Mouse (Mus musculus): ENCODE results near the gene Odf4.
"Not testable (repeated sequence)": the region's sequence is repeated elsewhere in the genome, so short reads cannot be mapped to it uniquely, and the experiment has no call there.

The Odf4 gene

DNA sequence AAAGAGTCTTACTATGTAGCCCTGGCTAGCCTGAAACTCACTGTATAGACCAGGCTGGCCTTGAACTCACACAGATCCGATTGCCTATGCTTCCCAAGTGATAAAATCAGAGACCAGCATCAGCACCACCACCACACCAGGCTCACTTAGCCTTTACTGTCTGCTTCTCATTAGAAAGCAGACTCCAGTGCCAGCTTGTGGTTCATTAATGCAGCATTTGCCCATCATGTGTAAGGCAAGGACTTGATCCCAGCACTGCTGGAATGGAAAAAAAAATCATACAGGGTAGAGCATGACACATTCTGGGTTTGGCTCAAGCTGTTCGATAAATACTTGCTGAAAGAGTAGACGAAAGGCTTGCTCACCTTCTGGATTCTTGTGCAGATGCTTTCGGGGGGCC is 19.1 kb upstream of the Odf4 start:
- no peak for DNase-seq

DNA sequence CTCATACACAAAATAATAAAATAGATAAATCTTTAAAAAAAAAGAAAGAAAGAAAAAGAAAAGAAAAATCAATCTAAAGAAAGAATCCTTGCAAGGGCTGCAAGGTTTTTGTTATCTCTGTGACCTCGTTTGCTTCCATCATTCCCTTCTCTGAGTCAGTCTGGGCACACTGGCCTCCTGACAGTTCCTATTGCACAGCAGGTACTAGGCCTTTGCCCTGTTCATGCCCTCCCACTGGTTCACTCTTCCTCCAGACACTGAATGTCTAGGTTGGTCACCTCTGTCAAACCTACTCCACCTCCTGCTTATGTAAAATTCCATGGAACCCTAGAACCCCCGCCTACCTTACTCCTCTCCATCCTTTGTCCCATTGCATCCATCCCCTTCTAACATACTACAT is 18.4 kb upstream of the Odf4 start:
- no peak for DNase-seq

DNA sequence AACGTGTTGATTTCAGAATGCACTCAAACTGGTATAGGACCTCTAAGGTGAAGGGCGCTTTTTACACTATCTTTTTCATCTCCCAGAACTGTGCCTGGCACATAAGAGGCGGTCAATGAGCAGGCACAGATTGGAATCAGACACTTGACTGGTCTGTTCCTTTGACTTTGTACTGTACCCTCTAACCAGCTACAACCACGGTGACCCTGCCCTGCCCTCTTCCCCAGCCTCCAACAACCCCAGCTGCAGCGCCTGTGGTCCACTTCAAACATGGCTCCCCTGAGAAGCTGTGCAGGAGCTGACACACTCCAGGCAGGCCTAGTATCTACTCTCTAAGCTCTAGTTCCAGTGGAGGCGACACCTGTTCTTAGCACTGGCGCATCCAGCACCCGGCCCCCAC is 15.8 kb upstream of the Odf4 start:
- DNase-seq, result peak; percentile 65

DNA sequence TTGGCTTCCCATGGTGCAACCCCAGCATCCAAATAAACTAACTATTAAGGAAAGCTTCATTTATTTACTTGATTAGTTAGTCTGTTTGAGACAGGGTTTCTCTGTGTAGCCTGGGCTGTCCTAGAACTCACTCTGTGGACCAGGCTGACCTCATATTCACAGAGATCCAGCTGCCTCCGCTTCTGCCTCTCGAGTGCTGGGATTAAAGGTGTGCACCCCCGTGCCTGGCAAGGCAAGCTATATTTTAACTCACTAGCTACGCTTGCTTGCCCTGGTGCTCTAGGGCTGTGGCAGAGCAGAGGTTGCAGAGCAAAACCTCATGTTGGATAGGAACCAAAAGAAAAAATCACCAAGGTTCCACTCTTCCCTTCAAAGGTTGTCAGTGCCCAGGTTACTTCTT is 13.6 kb upstream of the Odf4 start:
- DNase-seq, result peak; percentile 90

DNA sequence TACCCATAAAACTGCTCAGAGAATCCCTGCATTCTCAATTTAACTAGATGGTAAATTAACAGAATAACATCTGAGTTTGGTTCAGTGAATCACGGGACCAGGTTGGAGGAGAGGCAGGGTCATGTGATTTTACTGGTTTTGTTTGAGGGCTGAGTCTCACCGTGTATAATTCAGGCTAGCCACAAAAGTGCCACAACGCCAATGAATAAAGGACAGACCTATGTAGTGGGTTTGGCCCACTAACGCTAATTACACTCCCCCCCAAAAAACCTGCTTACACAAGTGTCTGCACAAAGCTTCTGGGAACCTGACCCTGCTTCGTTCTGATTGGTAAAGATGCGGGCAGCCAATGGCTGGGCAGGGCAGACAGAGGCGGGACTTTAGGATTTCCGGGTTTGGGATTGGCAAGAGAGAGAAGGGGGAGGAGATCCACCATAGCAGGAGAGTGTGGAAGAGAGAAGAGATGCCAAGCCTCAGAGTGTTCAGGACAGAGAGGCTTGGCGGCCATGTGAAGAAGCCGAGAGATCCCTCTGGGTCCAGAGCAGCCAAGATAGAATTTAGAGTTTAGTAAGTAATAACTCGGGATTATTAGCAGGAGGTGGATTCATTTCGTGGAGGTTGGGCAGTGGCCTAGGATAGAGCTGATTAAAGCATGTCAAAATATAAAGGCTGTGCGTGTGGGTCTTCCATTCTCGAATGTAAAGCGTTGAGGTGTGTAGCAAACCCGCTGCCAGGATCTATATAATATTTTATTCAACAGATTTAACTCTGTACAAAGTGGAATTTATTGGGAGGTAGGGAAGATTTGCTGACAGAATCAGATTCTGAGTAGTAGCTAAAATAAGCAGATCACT is 12.8 kb upstream of the Odf4 start:
- DNase-seq, result peak; percentile 94

DNA sequence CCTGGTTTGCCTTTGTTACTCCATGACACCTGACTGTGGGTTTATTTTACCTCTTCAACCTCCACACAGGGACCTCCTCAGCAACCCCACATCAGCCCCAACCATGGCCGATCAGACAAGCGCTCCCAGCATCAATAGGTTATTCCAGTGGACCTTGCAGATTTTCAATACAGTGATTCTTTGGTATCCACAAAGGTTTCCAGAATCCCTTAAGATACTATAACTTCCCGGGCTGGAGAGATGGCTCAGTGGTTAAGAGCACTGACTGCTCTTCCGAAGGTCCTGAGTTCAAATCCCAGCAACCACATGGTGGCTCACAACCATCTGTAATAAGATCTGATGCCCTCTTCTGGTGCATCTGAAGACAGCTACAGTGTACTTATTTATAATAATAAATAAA is 10.1 kb upstream of the Odf4 start:
- not testable (repeated sequence) for DNase-seq

DNA sequence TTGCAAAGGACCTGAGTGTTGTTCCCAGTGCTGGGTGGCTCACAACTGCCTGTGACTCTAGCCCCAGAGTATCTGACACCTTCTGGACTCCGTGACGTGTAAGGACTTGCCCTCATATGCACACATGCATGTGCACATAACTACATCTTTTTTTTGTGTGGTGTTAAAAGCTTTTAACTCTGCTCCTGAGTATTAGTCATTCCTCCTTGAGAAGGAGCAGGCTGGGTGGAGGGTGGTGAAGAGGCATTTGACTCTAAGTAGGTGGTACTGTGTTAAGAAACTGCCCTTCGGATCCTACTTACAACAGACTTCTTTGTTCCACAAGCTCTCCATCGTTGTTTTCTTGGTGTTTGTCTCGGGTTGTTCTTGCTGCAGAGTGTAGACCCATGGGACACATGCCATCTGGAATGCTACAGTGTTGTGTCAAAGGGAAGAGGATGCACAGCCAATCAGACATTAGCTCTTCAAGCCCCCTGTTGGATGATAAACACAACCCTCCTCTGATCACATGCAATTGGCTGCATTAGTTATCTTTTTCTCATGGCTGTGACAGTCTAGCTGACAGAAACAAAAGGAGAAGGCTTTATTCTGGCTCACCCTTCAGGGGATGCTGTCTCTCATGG is 7.1 kb upstream of the Odf4 start:
- DNase-seq, result no peak

DNA sequence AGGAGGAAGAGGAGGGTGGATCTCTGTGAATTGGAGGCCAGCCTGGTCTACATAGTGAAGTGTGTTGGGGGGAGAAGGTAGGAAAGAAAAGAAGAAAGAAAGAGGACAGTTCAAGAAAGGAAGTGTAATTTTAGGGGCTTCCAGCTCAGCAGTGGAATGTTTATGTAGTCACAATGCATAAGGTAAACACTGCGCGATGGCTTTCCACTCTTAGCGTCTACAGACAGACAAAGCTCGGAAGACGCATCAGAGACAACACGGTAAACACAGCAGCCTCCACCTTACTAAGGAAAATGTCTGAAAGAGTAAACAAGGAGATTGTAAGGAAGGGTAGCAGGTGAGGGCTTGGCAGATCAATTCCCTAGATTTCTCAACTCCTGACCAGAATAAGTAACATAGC is 3.1 kb upstream of the Odf4 start:
- no peak for DNase-seq

DNA sequence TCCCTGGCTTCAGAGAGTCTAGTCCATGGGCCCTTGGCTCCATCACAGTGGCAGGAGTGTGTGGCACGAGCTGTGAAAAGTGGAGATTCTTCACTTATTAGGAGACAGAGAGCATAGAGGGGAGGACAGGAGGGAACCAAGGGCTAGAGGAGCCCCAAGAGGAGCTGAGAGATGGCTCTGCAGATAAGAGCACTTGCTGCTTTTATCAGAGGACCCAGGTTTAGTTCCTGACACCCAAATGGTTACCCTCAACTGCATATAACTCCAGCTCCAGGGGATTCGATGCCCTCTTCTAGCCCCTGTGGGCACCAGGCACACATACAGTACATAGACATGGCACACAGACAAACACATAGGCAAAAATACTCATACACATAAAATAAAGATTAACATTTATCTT is 2.1 kb downstream of the Odf4 start:
- no peak for DNase-seq

DNA sequence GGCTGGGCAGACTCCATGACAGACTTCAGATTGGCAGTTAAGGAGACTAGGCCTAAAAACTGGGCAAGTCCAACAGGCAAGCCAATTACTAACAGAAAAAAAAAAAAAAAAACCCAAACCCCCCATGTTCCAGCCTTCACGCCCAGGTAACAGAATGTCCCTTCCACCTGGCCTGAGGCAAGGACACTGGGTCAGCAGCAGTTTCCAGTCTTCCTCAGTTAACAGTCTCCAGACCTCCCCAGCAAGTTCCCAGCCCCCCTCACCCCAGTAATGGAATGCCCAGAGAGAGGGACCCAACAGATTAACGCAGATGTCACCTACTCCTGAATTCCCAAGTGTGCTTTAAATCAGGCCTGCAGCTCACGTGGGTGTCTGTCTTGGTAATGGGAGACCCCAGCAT is 3.7 kb downstream of the Odf4 start:
- DNase-seq, result peak; percentile 55

DNA sequence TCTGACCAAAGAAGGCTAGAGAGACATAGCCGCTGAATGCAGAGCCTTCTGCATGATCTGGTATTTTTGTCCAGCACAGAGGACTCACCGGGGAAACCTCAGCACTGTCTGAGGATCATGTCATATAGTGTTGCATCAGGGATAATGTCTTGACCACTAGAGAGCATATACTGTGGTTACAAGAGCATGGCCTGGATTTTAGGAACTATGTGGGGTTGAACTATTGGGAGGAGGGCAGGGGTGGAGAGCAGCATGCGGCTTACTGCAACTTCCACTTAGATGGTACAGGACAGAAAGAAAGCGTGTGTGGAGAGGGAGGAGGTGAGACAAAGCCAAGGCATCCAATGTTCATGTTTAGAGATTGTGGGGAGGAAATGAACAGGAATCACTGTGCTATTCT is 12.3 kb downstream of the Odf4 start:
- DNase-seq, result no peak

DNA sequence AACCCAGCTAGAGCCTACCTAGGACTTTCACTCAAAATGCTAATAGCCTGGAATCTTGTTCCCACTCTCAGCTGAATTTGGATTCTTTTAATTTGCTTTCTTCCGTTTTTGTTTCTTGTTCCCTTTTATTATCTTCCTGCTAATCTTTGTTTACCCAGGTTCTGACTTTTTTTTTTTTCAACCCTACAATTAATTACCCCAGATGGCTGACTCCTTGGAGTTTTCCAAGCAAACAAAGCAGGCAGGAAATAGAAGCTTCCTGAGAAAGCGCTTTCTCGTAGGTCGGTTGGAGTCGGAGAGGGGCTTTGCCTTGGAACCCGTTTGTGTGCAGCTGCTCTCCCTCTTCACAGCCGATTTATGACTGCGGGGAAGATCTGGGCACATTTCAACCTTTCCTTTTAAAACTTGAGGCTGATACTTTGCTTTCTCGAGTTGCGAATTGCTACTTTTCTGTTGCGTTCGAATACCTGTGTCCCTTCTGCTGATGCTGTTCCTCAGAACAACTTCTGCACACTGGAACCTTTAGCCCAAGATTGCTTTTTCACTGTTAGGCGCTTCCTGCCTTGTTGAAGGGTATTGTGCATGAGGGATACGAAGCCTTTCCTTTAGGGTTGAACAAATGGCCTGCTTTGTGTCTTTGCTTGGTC is 15.2 kb downstream of the Odf4 start:
- no peak for DNase-seq

DNA sequence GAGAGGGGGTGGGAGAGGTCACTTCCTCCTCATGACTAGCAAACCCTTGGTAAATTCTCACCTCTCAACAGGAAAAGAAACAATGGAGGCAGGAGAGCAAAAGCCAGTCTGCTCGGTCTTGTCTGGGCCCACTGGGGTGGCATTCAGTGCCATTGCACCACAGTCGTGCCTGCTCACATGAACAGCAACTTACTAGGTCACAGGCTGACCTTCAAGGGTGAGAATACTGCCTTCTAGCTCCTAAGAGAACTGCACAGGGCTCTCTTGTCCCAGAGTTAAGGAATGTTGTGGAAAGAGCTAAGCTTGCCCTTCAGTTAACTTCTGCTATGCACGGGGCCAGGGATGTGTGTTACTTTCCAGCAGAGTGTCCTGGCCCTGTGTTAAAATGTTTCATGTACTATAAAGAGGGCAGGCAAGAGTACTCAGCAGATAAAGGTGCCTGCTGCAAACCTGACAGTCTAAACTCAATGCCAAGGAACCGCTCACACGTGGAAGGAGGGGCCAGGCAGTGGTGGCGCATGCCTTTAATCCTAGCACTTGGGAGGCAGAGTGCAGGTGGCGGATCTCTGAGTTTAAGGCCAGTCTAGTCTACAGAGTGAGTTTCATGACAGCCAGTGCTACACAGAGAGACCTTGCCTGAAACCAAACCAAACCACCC is 17.9 kb downstream of the Odf4 start:
- peak; percentile 56 for DNase-seq

DNA sequence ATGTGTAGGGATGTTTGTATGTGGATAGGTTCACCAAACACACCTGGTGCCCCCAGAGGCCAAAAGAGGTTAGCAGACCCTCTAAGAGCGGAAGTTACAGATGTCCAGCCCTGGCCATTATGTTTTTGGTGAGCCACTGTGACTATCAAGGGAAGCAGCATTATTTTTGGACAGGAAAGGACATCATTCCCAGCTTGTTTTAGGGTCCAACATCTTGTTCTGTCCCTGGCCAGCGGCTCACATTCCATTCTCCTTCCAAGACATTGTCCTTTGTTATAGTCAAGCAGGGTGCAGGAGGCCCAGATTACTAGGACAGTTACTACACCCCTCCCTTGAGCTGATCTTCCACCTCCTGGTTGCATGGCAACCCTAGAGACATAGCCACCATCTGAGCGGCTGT is 19.6 kb downstream of the Odf4 start:
- DNase-seq, result no peak

DNA sequence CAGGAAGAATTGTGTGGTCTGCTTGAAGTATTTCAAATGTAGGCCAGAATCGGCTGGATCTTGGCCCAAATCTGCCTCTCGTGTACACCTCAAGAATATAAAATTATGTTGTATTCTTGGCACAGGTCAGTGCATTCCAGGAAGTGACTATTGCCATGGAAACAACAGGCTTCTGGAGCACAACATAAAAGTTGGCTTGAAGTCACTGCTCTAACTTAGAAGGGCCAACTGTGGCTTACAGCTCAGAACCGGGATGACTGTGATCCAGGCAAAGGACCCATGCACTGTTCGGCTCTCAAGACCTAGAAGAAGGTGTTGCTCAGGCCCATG is 20.5 kb downstream of the Odf4 start:
- DNase-seq, result no peak

DNA sequence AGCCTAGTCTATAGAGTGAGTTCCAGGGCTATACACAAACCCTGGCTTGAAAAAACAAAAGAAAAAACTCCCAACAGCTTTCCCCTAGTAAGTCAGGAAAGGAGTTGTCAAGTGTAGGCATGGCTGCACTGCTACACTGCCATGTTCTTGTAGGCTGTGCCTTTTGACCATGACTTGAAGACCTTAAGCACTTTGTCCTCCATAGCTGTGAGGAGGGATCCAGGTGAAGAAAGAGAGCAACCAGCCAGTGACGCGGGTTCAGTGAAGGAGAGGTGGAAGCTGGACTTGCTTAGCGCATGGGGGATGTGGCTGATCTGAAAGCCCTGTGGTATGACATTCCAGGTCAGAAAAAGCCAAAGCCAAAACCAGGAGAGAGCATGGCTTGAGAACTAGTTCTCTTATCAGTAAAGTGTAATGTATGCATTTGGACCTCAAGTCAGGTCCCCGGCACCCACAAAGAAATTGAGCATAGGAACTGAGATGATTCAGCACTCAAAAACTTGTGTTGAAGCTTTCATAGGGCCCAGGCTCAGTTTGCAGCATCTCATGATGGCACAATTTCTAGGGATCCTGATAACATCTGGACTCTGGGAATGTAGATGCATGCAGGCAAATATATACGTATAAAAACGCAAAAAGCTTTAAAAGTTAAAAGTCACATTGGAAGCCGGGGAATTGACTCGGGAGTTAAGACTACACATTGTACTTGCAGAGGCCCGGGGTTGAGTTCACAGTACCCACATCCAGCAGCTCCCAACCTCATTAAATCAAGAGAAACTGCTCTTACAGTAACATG is 21.0 kb downstream of the Odf4 start:
- DNase-seq, result no peak

DNA sequence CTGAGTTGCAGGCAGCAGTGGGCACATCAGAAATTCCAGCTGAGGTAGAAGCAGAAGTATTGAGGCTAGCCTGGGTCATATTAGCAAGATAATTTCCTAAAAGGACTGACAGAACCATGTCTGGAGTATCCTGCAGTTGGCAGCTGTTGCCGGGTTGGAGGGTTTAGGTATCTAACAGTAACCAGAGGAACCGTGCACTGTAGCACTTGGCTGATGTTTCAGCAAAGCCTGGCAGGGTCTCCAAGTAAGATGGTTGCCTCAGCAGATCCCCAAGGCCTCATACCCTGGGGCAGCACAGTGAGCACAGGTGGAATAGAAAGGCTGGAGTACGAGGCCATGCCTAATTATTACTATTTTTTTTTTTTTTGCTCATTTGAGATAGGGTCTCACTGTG is 21.7 kb downstream of the Odf4 start:
- no peak for DNase-seq

DNA sequence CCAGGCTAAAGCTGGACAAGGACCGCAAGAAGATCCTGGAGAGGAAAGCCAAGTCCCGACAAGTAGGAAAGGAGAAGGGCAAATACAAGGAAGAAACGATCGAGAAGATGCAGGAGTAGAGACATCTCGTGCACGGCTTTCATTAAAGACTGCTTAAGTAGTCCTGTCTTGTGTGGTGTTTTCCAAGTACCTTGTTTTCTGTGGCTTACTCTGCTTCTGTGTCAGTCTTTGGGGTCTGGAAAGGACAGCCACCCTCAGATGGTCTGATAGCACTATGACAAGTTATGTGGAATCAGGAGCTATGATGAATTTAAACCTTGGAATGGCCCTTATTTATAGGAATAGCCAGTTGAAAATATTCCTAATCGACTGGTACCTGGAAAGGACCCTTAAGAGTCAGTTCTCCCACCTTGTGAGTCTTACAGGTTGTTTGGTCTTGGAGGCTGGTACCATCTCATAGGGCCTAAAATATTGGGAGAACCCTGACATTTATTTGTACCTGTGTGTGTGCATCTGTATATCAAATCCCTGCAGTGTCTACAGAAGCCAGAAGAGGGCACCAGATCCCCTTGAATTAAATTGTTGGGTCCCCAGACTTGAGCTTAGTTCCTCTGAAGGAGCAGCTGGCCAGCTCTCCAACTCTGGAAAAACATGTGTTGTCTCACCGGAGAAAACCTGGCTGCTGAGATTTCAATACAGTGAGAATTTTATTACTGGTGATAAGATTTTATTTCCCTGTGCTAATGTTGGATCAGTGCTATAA is 22.3 kb downstream of the Odf4 start:
- peak; percentile 76 for DNase-seq

DNA sequence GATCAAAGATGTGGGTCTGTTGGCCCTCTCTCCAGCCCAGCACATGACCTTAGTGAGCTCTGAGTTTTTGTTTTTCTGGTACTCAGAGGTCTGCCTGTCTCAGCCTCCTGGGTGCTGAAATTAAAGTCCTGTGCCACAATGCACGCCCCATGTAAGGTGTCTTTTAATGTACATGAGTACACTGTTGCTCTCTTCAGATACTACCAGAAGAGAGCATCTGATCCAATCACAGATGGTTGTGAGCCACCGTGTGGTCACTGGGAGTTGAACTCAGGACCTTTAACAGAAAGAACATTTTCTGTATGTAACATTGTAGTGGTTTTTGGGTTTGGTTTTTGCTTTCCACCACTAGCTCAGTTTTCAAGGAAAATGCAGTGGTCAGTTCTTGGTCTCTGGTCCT is 23.1 kb downstream of the Odf4 start:
- no peak for DNase-seq

DNA sequence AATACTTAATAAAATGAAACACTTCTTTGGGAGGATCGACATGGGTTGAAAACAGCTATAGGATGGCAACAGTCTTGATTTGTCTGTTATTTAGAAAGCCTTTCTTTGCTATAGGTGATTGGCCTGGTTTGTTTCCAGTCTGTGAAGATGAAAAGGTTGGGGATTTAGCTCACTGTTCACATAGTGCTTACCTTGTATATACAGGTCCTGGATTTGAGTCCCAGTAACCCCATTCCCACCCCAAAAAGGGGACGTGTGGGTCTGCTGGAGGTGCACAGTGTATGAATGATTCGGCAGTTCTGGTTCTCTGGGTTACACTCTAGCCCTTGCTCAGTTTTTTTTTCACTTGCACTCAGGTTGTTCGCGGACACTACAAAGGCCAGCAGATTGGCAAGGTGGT is 24.1 kb downstream of the Odf4 start:
- DNase-seq, result no peak

DNA sequence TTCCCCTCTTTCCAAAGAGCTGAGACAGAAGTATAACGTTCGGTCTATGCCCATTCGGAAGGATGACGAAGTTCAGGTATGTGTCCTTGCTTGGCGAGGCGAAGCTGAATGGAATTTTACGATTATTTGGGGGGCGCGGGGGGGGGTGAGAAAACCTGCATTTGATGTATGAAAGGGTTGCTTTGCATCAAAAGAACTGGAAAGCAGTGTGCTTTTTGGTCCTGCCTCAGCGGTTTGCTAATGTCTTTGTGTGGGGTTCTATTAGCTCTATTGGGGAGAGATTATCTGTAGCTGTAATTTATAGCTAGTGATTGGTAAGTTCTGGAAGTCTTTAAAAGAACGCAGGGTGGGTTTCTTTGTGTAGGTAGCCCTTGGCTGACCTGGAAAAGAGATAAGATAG is 24.5 kb downstream of the Odf4 start:
- DNase-seq, result no peak

DNA sequence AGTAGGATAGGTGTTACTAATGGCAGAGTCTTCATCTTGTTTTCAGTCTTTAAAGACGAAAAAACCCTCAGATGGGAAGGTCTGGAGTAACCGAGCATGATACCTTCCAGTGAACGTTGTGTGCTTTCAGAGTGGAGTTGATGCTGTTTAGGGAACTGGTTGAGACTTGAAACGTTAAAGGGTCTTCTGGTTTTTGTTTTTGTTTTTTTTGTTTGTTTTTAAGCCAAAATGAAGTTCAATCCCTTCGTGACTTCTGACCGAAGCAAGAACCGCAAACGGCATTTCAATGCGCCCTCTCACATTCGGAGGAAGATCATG is 24.9 kb downstream of the Odf4 start:
- DNase-seq, result no peak

All from kidney, adult 11 months (tissue).